Mouse (Mus musculus) layer of hippocampus, adult 2 months (tissue): ENCODE measurements at regions not wholly inside any gene's neighbourhood (a gene's known extent, or its start where the extent isn't known, plus 50 kb on each side); places are given as distances from the start of the nearest gene placed in this dataset.

ENCODE experiments used
- DNase-seq, 2 experiments: peaks; one replicate each; pipeline ENCODE4 v3.0.0; 2022; ENCODE audit warnings: low spot score in 2 of 2
- H3K27ac ChIP-seq: fragments of 200-600 bp; 2 replicates; pipeline ENCODE4 v1.8.1; 2022
- H3K4me3 ChIP-seq: fragments of 200-600 bp; 2 replicates; pipeline ENCODE4 v1.8.1; 2022; ENCODE audit warnings: mild to moderate bottlenecking
- CTCF ChIP-seq: fragments of 200-600 bp; conservative IDR thresholded peaks from 2 replicates; pipeline ENCODE4 v1.8.1; 2022; ENCODE audit warnings: antibody characterized with exemption, mild to moderate bottlenecking, moderate library complexity
- microRNA-seq, 2 experiments: library from miRNA; unstranded; fragments of <30 nt; microRNA quantifications; one replicate each; pipeline ENCODE4 v1.2.0; 2021

DNA sequence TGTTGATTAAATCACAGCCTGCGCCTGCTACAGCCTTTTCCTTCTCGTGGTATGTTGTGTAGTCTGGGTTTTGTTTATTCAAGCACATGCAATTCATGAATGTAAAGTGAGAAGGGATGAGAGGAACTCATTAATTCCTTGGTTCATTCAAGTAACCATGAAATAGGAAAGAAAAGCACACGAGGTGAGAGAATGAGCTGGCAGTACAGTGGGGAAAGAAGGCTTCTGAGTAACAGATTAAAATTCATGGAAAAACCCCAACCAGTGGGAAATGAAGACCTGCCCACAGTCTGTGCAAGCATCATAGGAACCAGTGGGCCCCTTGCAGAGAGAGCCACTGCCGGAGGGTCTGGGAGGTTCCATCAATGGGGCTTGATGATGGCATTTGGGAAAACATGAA lies 306.0 kb downstream of the Sox2 start:
- no peak for DNase-seq
- Histone ChIP-seq H3K4me3 (no peak overlapping the region), H3K27ac (no peak overlapping the region)
- TF ChIP-seq CTCF: no peak

DNA sequence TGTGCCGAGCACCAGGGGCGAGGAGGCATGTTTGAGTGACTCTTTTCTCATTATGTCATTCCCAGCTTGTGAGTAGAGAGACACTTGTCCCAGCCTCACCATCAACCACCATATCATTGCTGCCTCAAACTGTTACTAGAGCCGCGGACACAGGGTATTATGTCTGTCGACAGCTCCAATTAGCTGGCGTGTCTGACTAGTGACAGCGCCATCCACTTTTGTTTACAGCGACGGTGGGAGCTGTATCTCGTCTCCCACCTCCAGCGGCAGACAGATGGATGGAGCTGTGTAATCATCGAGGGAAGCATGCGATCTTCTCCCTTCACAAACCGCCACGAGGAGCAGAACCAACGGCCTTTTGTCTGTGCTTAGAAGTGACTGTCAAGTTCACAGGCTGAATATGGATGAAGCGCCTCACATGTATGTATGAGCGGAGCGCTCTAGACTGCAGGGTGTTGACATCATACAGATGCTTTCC lies 308.9 kb downstream of the Sox2 start:
- no peak for TF ChIP-seq CTCF
- DNase-seq: no peak
- Histone ChIP-seq H3K4me3 (no peak overlapping the region), H3K27ac (no peak overlapping the region)

DNA sequence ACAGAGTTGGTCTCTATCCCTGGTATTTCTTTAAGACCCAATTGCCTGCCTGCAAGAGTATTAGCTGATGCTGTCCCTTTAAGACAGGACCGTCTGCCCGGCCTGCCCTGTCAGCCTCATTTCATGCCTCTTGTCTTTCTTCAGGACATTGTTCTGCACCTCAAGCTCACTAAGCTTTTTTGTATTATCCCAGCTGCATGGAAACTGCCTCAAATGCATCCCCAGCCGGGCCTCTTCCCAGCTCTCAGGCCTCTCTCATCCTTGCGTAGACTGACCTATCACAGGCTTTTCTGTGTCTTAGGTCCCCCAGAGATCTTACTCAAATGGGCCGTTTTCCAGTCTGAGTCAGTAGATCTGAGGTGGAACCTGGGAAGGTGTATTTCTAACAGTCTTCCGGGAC lies 316.2 kb downstream of the Sox2 start:
- no peak for DNase-seq
- no peak overlapping the region for H3K27ac ChIP-seq
- no peak overlapping the region for H3K4me3 ChIP-seq
- no peak for TF ChIP-seq CTCF

DNA sequence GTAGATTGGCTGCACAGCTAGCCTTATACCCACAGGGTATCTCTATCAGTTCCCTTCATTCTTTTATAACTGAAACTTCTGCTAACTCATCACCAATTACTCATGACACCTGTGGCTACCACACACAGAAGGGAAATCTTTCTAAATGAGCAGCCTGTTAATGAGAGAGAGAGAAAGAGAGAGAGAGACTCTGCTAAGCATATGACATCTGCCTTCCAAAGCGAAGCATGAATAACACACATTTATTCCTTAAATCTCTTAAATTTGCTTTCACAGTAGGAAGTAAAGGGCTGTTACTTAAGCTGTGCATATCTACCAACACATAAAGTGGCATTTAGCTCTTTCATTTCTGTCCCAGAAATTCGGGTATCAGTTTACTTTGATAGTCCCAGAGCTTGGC lies 317.7 kb downstream of the Sox2 start:
- DNase-seq: peak in 1 of 2 experiments; percentile 1
- TF ChIP-seq CTCF: no peak
- no peak overlapping the region for H3K4me3 ChIP-seq
- H3K27ac ChIP-seq: no peak overlapping the region

DNA sequence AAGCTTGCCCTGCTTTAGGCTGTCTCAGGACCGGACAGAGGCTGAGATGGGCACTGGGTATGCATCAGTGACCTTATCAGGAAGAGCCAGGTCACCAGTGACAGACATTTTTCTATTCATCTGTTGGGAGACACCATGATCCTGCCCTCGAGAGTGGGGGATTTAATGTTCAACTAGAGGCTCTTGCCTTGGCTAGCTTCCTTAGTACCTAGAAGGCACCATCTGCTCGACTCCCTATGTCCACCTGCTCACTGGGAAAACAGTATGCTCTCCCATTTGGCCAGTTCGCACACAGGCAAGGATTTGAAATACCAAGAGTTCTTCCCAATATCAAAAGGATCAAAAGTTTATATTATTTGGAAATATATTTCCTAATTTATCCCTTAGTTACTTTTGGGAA lies 321.3 kb downstream of the Sox2 start:
- TF ChIP-seq CTCF: no peak
- peak in 1 of 2 experiments; percentile 1 for DNase-seq
- Histone ChIP-seq H3K4me3 (no peak overlapping the region), H3K27ac (no peak overlapping the region)

DNA sequence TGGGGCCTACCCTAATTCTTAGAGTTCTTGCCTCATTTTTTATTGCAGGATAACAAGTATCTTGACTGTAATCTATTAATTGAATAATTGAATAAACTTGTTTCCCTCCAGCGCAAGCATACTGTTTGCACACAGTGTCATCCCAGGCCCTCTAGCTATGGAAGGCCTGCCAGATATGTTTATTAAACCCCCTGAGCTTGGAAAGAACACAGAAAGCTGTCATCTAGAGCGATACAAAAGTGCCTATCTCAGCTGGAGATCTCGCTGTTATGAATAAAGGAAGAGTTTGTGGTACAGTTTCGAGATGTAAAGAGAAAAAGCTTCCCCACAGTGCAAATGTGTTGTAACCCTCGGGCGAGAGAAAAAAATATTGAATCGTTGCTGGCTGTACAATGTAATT lies 324.2 kb downstream of the Sox2 start:
- DNase-seq: no peak
- H3K27ac ChIP-seq: no peak overlapping the region
- no peak overlapping the region for H3K4me3 ChIP-seq
- TF ChIP-seq CTCF: no peak

Small RNA genes lying in the stretch of these regions (microRNA-seq; reads per million reads assigned to microRNA genes)
- gene Mir6378: 0 reads per million in 2 experiments
